Mouse (Mus musculus): ENCODE measurements around the gene Aco2.
A peak's percentile ranks its signal among the peaks of the same experiment; 100 is the strongest.

Gene Aco2

GRCm38 (mm10) chr15:81920546-81921217 is 48.6 kb downstream of the Aco2 start:
- peak; percentile 51 for DNase-seq

GRCm38 (mm10) chr15:81921255-81921654 is 49.1 kb downstream of the Aco2 start:
- no peak for DNase-seq

DNA sequence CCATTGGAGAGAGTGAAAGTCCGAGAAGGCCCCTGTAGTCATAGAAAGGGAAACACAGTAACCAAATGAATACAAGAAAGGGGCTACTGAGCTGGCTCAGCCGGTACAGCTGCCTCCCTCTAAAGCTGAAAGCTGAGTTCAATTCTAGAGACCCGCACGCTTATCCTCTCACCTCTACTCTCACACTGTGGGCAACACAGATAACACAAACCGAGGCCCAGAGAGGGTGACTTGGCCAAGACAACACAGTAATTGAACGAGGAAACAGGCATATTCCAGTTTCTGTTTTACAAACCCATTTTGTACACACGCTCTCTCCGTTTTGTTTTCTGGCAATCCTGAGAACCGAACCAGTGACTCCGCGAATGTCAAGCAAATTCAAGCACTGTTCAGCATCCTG is 52.8 kb downstream of the Aco2 start:
- DNase-seq = no peak

GRCm38 (mm10) chr15:81925760-81926445 is 53.8 kb downstream of the Aco2 start, which contains the start of gene Polr3h:
Gene Polr3h, minus strand, starts transcription at chr15:81926240.
- DNase-seq = peak; percentile 91

DNA sequence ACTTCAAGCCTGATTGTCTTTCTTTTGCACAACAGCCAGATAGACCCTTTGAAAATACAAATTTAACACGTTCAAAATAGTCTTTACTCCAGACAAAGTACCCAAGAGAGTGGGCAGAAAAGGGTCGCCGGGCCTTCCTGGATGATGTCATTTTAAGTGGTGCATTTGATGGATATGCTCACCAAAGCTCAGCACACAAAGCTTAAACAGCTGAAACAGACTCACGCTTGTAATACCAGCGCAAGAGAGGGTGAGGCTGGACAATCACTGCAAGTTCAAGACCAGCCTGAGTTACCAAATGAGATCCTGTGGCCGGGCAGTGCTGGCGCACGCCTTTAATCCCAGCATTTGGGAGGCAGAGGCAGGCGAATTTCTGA is 54.3 kb downstream of the Aco2 start:
- no peak for DNase-seq

DNA sequence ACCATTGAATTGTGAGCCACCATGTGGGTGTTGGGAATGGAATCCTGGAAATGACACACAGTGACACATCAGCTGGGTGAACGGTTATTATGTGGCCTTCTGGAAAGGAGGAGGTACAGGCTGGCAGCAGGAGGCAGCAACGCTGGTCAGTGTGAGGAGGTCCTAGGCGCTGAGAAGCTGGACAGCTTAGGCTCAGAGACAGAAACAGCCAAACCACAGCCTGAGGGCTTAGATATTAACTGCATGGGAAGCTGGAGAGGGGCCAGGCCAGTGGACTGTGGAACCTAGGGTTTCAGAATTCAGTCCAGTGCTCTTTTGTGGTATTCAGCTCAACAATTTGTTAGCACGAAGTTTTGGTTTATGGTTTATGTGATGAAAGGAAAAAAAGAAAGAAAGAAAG is 55.6 kb downstream of the Aco2 start:
- no peak for DNase-seq

- no peak for DNase-seq
Measured at GRCm38 (mm10) chr15:81928277-81928676, 56.2 kb downstream of the Aco2 start.

GRCm38 (mm10) chr15:81932951-81933470 is 60.9 kb downstream of the Aco2 start:
- DNase-seq = no peak

- no peak for DNase-seq
Measured at GRCm38 (mm10) chr15:81933986-81934385, 61.9 kb downstream of the Aco2 start.

GRCm38 (mm10) chr15:81935869-81936637 is 63.9 kb downstream of the Aco2 start:
- no peak for DNase-seq

DNA sequence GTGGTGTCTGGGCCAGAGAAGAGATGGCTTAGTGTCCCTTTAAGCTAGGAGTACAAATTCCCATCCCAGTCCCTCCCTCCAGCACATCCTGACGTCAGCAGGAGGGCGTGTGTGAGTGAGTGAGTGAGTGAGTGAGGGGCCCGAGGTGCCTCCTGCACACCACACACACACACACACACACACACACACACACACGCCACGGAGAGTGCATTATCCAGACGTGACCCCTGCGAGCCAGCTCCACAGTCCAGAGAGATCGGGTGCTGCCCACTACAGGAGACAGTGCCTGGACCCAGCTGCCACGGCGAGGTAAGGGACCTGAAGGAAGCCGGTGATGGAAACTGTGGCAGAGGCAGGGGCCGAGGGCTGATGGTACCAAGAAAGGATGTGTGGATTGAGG is 64.6 kb downstream of the Aco2 start, which contains the start of gene Csdc2:
Gene Csdc2, plus strand, starts transcription at position 81 of the 400 bp plus-strand sequence.
- peak; percentile 65 for DNase-seq

GRCm38 (mm10) chr15:81937098-81937972 is 65.2 kb downstream of the Aco2 start:
- DNase-seq = peak; percentile 57

GRCm38 (mm10) chr15:81938246-81938645 is 66.1 kb downstream of the Aco2 start:
- peak; percentile 73 for DNase-seq

DNA sequence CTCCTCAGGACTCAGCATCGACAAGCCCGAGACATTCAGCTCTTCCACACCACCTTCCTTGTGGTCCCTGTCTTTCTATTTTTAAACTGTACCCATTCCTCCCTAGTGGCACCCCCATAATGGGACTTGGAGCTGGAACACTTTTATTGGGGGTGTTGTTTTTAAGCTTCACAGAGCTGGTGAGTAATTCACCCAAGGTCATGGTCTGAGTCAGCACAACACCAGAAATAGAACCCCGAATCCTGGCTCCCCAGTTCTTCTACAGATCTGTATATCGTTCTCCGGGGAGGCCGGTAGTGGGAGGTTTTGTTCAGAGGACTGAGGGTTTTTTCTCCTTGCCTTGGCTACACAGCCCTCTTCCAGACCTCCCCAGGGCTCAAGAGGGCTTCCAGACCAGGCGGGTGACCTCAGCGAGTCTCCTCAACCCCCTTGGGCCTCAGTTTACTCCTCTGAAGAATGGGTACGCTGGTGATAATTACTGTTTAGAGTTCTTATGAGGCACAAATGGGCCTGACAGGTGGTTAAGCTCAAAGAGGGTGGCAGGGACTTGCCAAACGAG is 67.1 kb downstream of the Aco2 start:
- no peak for DNase-seq

- DNase-seq = no peak
Measured at GRCm38 (mm10) chr15:81939774-81940173, 67.7 kb downstream of the Aco2 start.

GRCm38 (mm10) chr15:81940219-81940618 is 68.1 kb downstream of the Aco2 start:
- no peak for DNase-seq

GRCm38 (mm10) chr15:81941010-81941409 is 68.9 kb downstream of the Aco2 start:
- DNase-seq = no peak

DNA sequence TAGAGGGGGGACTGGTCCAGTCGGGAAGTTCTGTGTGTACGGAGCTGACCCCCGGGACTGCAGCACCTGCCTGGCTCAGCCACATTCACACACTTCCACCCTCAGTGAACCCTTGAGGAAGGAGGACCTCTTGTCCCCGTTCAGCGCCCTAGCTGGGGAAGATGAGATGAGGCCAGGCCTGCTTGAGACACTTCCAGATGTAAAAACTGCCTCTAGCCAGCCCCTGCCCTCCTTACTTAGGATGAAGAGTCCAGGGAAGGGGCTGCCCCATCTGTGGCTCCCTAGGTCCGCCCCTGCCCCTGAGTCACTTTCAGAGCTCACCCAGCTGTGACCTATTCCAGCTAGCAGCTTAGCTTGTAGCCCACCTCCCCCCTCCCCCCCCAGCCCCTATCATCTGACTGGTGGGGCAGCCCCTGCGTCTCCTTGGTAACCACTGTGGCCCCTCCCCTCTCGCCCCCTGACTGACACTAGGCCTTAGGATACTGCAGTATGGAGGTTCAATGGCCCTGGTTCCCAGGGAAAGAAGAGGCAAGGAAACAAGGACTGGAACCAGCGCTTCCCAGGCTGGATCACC is 71.2 kb downstream of the Aco2 start:
- DNase-seq = no peak

- no peak for DNase-seq
Measured at GRCm38 (mm10) chr15:81949076-81949475, 77.0 kb downstream of the Aco2 start.

DNA sequence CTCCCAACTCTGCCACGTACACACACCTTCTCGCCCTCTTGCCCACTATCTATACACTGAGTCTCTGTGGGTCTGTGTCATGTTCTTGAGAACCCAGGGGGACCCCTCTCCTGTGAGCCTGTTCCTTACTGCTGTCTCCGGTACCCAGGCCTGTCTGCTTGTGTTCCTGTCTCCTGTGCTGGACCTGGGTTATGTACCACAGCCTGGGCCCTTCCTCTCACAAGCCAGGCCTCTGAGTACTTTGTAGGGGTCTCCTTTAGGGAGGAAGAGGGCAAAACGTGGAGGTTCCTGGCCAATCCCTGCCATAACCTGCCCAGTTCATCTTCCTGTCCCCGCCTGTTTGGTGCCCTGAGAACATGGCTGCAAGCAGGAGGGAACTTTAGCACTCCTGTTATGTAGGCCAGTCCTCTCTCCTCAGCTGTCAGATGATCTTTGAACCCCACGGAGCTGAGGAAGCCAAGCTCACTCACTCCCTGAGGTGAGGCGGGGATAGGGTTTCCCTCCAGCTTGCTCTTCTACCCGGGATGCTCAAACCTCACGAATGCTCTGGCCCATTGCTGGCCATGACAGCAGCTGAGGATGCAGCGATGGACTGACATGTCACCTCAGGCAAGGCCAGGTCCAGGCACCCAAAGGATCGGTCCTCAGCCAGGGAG is 77.5 kb downstream of the Aco2 start:
- no peak for DNase-seq

- no peak for DNase-seq
Measured at GRCm38 (mm10) chr15:81950716-81951115, 78.6 kb downstream of the Aco2 start.

Data from cerebellum, adult 8-10 months (tissue).